Mouse (Mus musculus): ENCODE measurements around the gene Vat1l. TPM values are rescaled to one million over a fixed set of nuclear protein-coding genes. Genes with fewer than 3 reads are reported as not detected.

Gene Vat1l
- total RNA-seq, 2 experiments from 2014 or later: 0.45 to 0.69 TPM

GRCm38 (mm10) chr8:114369038-114369976, 163.9 kb downstream of the Vat1l start:
- H3K27ac ChIP-seq: peak overlapping the region; percentile 41; the same call in 1 of the 2 replicates
- peak; percentile 88 for TF ChIP-seq CTCF (IDR thresholded peaks at IDR 0.05)
- peak; percentile 68 for DNase-seq
- intact Hi-C loops (cut with DNase I): loop anchor here (1.0 to 10.0 kb wide), 2 partner anchors 288 to 705 kb away; no protein-coding TSS in a partner anchor
- H3K4me3 ChIP-seq: peak overlapping the region; percentile 66

DNA sequence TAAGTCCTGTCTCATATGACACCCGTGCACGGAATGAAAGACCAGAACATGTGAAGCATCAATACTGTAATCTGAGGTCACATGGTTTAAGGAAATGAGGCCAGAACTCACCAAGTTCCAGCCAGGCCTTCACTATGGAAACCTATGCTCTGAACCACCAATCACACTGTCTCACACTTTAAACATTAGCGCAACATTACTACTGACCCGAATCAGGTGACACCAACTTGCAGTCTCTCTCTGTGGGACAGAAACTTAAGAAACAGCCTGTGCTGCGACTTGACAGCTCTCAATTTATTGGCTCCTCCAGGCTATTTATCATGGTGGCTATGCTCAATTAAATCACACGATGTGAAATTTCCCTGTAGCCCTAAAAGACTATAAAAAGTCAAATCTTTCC, 169.0 kb downstream of the Vat1l start:
- no peak for DNase-seq
- TF ChIP-seq CTCF (IDR thresholded peaks at IDR 0.05): no peak

GRCm38 (mm10) chr8:114384189-114384588, 178.8 kb downstream of the Vat1l start:
- H3K27ac ChIP-seq: no peak overlapping the region
- no peak for TF ChIP-seq CTCF (IDR thresholded peaks at IDR 0.05)
- no peak for DNase-seq
- intact Hi-C loops (cut with DNase I): no loop called here
- H3K4me3 ChIP-seq: no peak overlapping the region

More for the DNA sequence above, 169.0 kb downstream of the Vat1l start:
- H3K4me3 ChIP-seq: no peak overlapping the region
- no peak overlapping the region for H3K27ac ChIP-seq
- intact Hi-C loops (cut with DNase I): no loop called here

DNA sequence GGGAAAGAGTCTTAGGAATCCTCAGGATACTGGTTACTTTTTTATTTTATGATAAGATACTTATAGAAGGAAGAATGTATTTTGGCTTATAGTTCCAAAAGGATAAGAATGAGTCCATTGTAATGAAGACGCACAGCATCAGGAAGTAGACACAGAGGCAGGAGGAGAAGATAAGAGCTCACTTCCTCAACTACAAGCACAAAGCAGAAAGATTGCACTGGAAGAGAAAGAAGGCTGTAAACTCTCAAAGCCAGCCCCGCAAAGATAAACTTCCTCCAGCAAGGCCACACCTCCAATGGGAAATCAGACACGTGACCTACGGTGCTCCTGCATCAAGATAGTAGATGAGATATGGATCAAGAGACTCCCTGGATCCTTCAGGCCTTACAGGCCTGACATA, 182.1 kb downstream of the Vat1l start:
- TF ChIP-seq CTCF (IDR thresholded peaks at IDR 0.05): no peak
- intact Hi-C loops (cut with DNase I): no loop called here

DNA sequence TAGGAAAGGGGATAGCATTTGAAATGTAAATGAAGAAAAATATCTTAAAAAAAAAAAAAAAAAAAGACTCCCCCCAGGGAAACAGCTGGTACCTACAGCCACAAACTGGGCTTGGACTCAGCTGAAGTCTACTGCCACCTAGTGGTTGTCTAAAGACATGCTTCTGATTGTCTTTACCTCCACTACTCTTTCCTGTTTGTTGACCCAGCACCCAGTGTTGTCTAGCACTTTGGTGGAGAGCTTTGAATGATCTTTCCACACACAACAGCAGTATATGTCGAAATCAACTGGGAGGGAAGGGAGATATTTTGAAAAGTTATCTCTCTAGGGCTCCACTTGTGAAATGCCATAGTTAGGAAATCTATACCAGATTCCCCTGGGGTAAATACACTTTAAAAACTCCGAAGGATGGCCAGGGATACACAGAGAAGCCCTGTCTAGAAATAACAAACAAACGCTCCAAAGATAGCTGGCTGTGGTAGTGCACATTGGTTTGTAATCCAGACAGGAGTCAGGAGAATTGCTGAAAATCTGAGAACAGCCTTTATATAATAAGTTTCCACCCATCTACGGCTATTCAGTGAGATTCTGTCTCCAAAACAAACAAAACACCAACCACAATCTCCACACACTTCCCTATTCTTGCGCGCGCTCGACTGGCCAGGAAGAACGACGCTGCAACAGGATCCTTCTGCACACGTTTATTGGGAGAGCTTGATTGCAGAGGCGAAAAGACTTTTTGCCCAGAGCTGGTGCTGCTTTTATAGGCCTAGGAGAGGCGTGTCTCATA, 185.2 kb downstream of the Vat1l start:
- DNase-seq: no peak
- intact Hi-C loops (cut with DNase I): no loop called here
- TF ChIP-seq CTCF (IDR thresholded peaks at IDR 0.05): peak; percentile 58
- H3K4me3 ChIP-seq: no peak overlapping the region
- H3K27ac ChIP-seq: no peak overlapping the region

More for the DNA sequence above, 182.1 kb downstream of the Vat1l start:
- no peak overlapping the region for H3K4me3 ChIP-seq
- no peak for DNase-seq
- H3K27ac ChIP-seq: no peak overlapping the region

- H3K27ac ChIP-seq: no peak overlapping the region
- no peak for DNase-seq
- TF ChIP-seq CTCF (IDR thresholded peaks at IDR 0.05): no peak
- intact Hi-C loops (cut with DNase I): no loop called here
- no peak overlapping the region for H3K4me3 ChIP-seq
These were observed 192.9 kb downstream of the Vat1l start for GRCm38 (mm10) chr8:114398326-114398725.

GRCm38 (mm10) chr8:114399273-114399672, 193.9 kb downstream of the Vat1l start:
- DNase-seq: no peak
- no peak overlapping the region for H3K27ac ChIP-seq
- no peak for TF ChIP-seq CTCF (IDR thresholded peaks at IDR 0.05)
- H3K4me3 ChIP-seq: no peak overlapping the region
- intact Hi-C loops (cut with DNase I): no loop called here

GRCm38 (mm10) chr8:114401679-114402078, 196.3 kb downstream of the Vat1l start:
- DNase-seq: no peak
- Histone ChIP-seq H3K27ac (no peak overlapping the region), H3K4me3 (no peak overlapping the region)
- no peak for TF ChIP-seq CTCF (IDR thresholded peaks at IDR 0.05)
- intact Hi-C loops (cut with DNase I): no loop called here

DNA sequence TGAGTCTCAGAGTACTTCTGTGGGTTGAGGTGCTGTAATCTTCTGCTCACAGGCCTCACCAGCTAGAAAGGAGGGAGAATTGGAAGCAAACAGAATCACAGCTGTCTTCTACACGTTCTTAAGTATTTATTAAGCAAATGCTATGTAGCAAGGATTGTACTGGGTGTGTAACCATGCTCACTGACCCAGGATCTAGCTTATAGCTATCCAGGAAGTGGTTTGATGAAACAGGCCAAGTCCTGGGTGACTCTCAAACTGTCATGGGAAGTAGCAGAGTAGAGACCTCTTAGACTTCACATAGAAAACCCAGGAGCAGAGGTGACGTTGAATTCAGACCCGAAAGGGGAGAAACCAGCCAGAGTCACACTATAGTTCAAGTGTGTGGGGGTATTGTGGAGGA, 206.0 kb downstream of the Vat1l start:
- DNase-seq: no peak
- TF ChIP-seq CTCF (IDR thresholded peaks at IDR 0.05): no peak
- Histone ChIP-seq H3K27ac (no peak overlapping the region), H3K4me3 (no peak overlapping the region)
- intact Hi-C loops (cut with DNase I): no loop called here

- no peak for TF ChIP-seq CTCF (IDR thresholded peaks at IDR 0.05)
- Histone ChIP-seq H3K27ac (no peak within 1 kb of the TSS), H3K4me3 (no peak within 1 kb of the TSS)
- intact Hi-C loops (cut with DNase I): no loop called here
- DNase-seq: no peak
These were observed 212.4 kb downstream of the Vat1l start, which contains the start of gene Clec3a for GRCm38 (mm10) chr8:114417786-114418185. Clec3a (plus strand) TSS chr8:114418086.

GRCm38 (mm10) chr8:114418486-114418885, 213.1 kb downstream of the Vat1l start:
- TF ChIP-seq CTCF (IDR thresholded peaks at IDR 0.05): no peak
- H3K4me3 ChIP-seq: no peak overlapping the region

GRCm38 (mm10) chr8:114418904-114419303, 213.5 kb downstream of the Vat1l start:
- Histone ChIP-seq H3K4me3 (no peak overlapping the region), H3K27ac (no peak overlapping the region)
- no peak for TF ChIP-seq CTCF (IDR thresholded peaks at IDR 0.05)
- intact Hi-C loops (cut with DNase I): no loop called here
- DNase-seq: no peak

More at GRCm38 (mm10) chr8:114418486-114418885, 213.1 kb downstream of the Vat1l start:
- intact Hi-C loops (cut with DNase I): no loop called here
- no peak overlapping the region for H3K27ac ChIP-seq
- no peak for DNase-seq

GRCm38 (mm10) chr8:114421544-114421943, 216.1 kb downstream of the Vat1l start:
- intact Hi-C loops (cut with DNase I): no loop called here
- Histone ChIP-seq H3K27ac (no peak overlapping the region), H3K4me3 (no peak overlapping the region)
- DNase-seq: no peak
- no peak for TF ChIP-seq CTCF (IDR thresholded peaks at IDR 0.05)

Other genes starting within 250 kb of the Vat1l start
- gene Nudt7, start 72.1 kb upstream of the Vat1l start, total RNA-seq (2021): 10 to 100 TPM; 18.4 to 37.6 TPM
- gene Clec3a, start 212.5 kb downstream of the Vat1l start, total RNA-seq (2021): not detected
- 1 to 10 TPM; 5.9 to 9.0 TPM for gene Wwox, start 234.0 kb downstream of the Vat1l start, total RNA-seq (2021)